Mouse (Mus musculus): ENCODE data around the gene Rela.

DNA sequence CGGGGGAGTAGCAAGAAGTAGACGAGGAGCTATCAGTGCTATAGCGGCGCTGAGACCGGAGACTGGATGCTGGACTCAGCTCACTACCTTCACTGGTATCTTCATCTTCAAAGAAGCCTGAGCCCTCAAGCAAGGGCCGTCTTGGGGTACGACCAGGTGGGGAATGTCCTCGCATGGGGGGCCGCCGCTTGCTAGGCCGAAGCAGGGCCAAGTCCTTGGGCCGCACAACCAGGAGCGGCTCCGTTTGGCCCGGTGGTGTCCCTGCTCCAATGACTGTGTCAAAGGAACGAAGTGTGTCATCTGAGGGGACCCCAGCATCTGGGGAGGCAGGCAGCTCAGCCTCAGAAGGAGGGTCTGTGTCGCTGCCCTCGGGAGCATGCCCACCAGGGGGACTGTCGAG is 48.1 kb downstream of the Rela start:
- no peak for TF ChIP-seq EP300 (IDR thresholded peaks at IDR 0.05; ENCODE audit: low read depth)
- TF ChIP-seq CTCF (IDR thresholded peaks at IDR 0.05; ENCODE audit: low read depth), result no peak

Measured in liver, postnatal 0 days (tissue).